Mouse (Mus musculus) E14TG2a.4 (cell line): ENCODE measurements at regions not wholly inside any gene's neighbourhood (a gene's known extent, or its start where the extent isn't known, plus 50 kb on each side); places are given as distances from the start of the nearest gene placed in this dataset.

ENCODE experiments used
- CTCF ChIP-seq: conservative IDR thresholded peaks from 2 replicates; pipeline ENCODE4 v1.5.1; 2014; ENCODE audit warnings: low read length
- NANOG ChIP-seq: IDR thresholded peaks from 2 replicates; pipeline ENCODE4 v1.6.1; 2014; ENCODE audit warnings: borderline replicate concordance, low read length, mixed read lengths

DNA sequence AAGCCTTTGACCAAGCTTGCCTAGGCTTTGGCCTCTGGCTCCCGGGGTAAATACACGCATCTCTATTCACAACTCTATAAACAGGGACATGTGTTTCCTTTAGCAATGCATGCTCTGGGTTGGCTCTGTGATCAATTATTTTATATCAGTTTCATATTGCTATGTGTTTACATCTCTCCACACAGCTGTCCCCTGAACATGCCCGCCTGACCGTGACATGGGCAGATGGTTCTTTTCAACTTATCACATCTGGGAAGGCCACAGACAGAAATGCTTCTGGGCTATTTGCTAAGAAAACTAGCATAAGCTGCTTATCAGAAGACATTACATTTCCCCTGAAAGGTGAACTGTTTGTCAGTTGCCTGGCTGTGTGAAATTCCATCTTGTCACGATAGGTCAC is 682.5 kb downstream of the 5730522E02Rik start:
- TF ChIP-seq CTCF (no peak), NANOG (no peak)
